Mouse (Mus musculus) kidney, adult 8-10 months (tissue): ENCODE measurements around the gene Shf.

Source experiments
- DNase-seq, 2 experiments: peaks; one replicate each; pipeline ENCODE4 v3.0.0; 2022

Shf gene

DNA sequence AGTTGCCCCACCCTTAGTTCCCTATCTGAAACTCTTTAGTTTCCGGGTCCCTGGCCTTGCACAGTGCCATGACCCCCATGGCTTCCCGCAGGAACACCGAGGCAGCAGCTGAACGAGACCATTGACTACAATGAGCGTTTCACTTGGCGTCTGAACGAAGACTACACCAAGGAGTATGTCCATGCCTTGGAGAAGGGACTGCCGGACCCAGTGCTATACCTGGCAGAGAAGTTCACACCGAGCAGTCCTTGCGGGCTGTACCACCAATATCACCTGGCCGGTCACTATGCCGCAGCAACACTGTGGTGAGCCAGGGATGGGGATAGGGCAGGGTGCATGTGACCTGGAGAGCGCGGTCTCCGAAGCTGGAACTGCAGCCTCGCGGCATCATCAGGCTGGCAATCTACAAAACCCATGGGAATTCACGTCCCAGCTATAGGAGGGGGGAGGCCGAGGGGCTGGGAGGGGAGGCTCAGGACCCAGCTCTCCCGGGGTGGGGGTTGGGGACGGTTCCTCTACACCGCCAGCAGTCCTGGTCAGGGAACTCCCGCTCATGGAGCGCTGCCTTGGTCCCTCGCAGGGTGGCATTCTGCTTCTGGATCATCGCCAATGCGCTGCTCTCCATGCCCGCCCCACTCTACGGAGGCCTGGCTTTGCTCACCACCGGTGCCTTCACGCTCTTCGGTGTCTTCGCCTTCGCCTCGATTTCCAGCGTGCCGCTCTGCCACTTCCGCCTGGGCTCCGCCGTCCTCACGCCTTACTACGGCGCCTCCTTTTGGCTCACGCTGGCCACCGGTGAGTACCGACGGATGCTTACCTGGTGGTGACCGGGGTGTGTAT, 67.7 kb downstream of the Shf start:
- peak in 1 of 2 experiments; percentile 29 for DNase-seq

DNA sequence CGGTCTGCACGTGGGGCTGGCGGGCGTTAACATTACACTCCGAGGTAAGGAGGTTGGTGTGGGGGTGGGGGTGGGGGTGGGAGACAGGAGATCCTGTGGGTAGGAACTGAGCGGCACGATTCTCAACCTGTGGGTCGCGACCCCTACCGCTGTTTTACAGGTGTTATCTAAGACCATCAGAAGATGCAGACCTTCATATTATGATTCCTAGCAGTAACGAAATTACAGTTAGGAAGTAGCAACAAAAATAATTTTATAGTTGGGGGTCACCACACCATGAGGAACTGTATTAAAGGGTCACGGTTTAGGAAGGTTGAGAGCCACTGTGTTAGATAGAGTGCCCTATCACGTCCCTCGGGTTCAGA, 68.3 kb downstream of the Shf start:
- no peak for DNase-seq

- DNase-seq, result no peak
Measured at GRCm38 (mm10) chr2:122299911-122300655, 68.9 kb downstream of the Shf start.
